Mouse (Mus musculus) macrophage (primary cell): ENCODE data around the gene Rab3b. TPM values are rescaled to one million over a fixed set of nuclear protein-coding genes. Genes with fewer than 3 reads are reported as not detected.

Source experiments
- polyA plus RNA-seq: library from polyadenylated mRNA; stranded (reverse); fragments of 250-400 nt; gene quantifications from 3 replicates; pipeline ENCODE4 v1.2.4, GENCODE M21; 2018; ENCODE audit warnings: inconsistent platforms

The Rab3b gene
- polyA plus RNA-seq, 1 experiment from 2014 or later, result not detected

Other genes starting within 250 kb of the Rab3b start
- not detected in 3 replicates for gene 3110021N24Rik, start 159.4 kb upstream of the Rab3b start, polyA plus RNA-seq
- 0.55 to 1.7 TPM (median 1.3 TPM) in 3 replicates for gene Zfyve9, start 98.3 kb upstream of the Rab3b start, polyA plus RNA-seq
- 34.5 to 70.6 TPM (median 61.1 TPM) in 3 replicates for gene Btf3l4, start 45.4 kb upstream of the Rab3b start, polyA plus RNA-seq
- 53.6 to 64.7 TPM (median 56.5 TPM) in 3 replicates for gene Txndc12, start 44.5 kb upstream of the Rab3b start, polyA plus RNA-seq
- 7.3 to 17.3 TPM (median 8.9 TPM) in 3 replicates for gene Kti12, start 31.3 kb upstream of the Rab3b start, polyA plus RNA-seq
- not detected in 3 replicates for gene A730015C16Rik, start 30.4 kb upstream of the Rab3b start, polyA plus RNA-seq
- gene Nrd1, start 121.6 kb downstream of the Rab3b start, polyA plus RNA-seq, result 63.9 to 251 TPM (median 84.8 TPM) in 3 replicates